Mouse (Mus musculus) hindbrain, postnatal 0 days (tissue): ENCODE measurements around the gene Dock4. TPM values are rescaled to one million over a fixed set of nuclear protein-coding genes. Genes with fewer than 3 reads are reported as not detected.
A peak's percentile ranks its signal among the peaks of the same experiment; 100 is the strongest.

Experiments
- ATAC-seq: fragments of 200-750 bp; cut with Nextera tagmentation; 2 replicates; pipeline ENCODE4 v1.8.0; 2017; ENCODE audit warnings: mild to moderate bottlenecking, moderate TSS enrichment, moderate library complexity
- DNase-seq: peaks from one replicate; pipeline ENCODE4 v3.0.0-alpha.2; 2015; ENCODE audit warnings: low spot score
- H3K27ac ChIP-seq: fragments of 300-500 bp; sonication (generic); 2 replicates; pipeline ENCODE4 v1.5.1; 2014; ENCODE audit warnings: mild to moderate bottlenecking
- H3K27me3 ChIP-seq: fragments of 300-500 bp; sonication (generic); 2 replicates; pipeline ENCODE4 v1.6.1; 2014; ENCODE audit warnings: low read length, mixed read lengths; ENCODE audit not compliant: insufficient read depth
- H3K36me3 ChIP-seq: fragments of 300-500 bp; sonication (generic); 2 replicates; pipeline ENCODE4 v1.6.1; 2014; ENCODE audit warnings: low read length, mixed read lengths; ENCODE audit not compliant: insufficient read depth
- H3K4me1 ChIP-seq: fragments of 300-500 bp; sonication (generic); 2 replicates; pipeline ENCODE4 v1.6.1; 2014; ENCODE audit warnings: antibody characterized with exemption, low read length, mixed read lengths; ENCODE audit not compliant: insufficient read depth
- H3K4me2 ChIP-seq: fragments of 300-500 bp; sonication (generic); 2 replicates; pipeline ENCODE4 v1.6.1; 2014; ENCODE audit warnings: low read depth, mild to moderate bottlenecking, low read length, moderate library complexity, mixed read lengths
- H3K4me3 ChIP-seq: fragments of 300-500 bp; sonication (generic); 2 replicates; pipeline ENCODE4 v1.5.1; 2014; ENCODE audit warnings: low read length
- H3K9ac ChIP-seq: fragments of 300-500 bp; sonication (generic); replicated peaks from 2 replicates; pipeline ENCODE4 v1.6.1; 2014; ENCODE audit warnings: mild to moderate bottlenecking, low read length, moderate library complexity, mixed read lengths
- H3K9me3 ChIP-seq: fragments of 300-500 bp; sonication (generic); 2 replicates; pipeline ENCODE4 v1.6.1; 2016; ENCODE audit warnings: low read length, mixed read lengths
- CTCF ChIP-seq: IDR thresholded peaks from 2 replicates; pipeline ENCODE4 v1.5.1; 2016; ENCODE audit warnings: antibody characterized with exemption, control low read depth, low read depth
- WGBS: fragments of 180-500 bp; shearing (Covaris S2); extraction: QIAGEN DNeasy Blood & Tissue Kit; methylation state at CpG from one replicate; pipeline ENCODE4 v1.1.7; 2014; 5-methylcytosine and 5-hydroxymethylcytosine counted together
- polyA plus RNA-seq: library from polyadenylated mRNA; unstranded; fragments of >200 nt; fragmentation: Nextera tagmentation; extraction: Ambion mirVana; gene quantifications from 2 replicates; pipeline ENCODE4 v1.2.1, GENCODE M21; 2015
- total RNA-seq: library from RNA; depleted of rRNA; stranded (reverse); fragments of >200 nt; gene quantifications from 2 replicates; pipeline ENCODE4 v1.2.3, GENCODE M21; 2014

Gene Dock4
- total and polyA plus RNA-seq, 2 experiments from 2014 or later, result 16.7 to 30.7 TPM

DNA sequence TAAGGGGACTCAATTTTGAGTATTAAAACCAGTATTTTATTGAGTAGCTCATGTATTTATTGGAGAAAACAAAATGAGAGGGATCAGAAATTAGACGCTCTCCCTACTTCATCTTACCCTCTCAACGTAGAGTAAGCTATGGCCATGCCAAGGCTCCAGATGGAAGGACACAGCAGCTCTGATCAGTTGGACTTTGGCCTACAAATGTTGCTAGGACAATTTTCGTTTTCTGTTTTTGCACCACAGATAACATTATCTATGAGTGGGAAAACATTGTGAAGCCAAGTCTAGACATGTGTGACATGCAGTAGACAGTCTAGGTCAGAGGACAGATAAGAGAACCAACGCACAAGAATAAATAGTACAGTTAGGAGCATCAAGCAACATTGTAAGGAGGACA is 28.5 kb upstream of the Dock4 start:
- no peak for DNase-seq
- Histone ChIP-seq H3K4me2 (no peak overlapping the region), H3K27ac (no peak overlapping the region), H3K4me1 (no peaks in the 10 kb centered on the region; the same call in 1 of the 2 replicates), H3K27me3 (no peaks in the 10 kb centered on the region), H3K36me3 (no peaks in the 10 kb centered on the region), H3K4me3 (no peak overlapping the region), H3K9me3 (no peaks in the 10 kb centered on the region), H3K9ac (no peak overlapping the region)
- no peak for TF ChIP-seq CTCF
- no peak for ATAC-seq
- WGBS, result 87% methylated on average over 4 of the region's 4 CpGs

DNA sequence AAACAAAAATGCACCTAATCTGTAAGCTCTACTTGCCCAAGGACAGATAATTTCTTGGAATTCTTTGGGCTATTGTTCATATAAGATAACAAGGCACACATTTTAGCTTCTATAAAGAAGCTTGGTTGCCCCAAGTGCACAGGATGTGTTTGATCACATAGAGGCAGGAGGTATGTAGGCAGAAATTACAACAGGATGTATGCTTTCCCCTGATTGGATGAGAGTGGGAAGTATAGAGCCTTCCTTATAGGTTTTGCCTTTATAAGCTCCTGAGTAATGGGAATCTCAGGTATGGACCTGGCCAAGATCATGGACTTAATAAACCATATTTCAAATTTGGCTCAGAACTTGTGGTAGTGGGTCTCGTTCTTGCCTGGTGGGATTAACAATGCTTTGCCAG is 20.8 kb upstream of the Dock4 start:
- whole genome bisulfite sequencing, result 86% methylated on average over 1 of the region's 1 CpGs
- no peak for TF ChIP-seq CTCF
- H3K27ac ChIP-seq, result no peak overlapping the region
- no peak overlapping the region for H3K4me2 ChIP-seq
- ATAC-seq (no peak), DNase-seq (no peak)
- no peak overlapping the region for H3K4me3 ChIP-seq
- H3K36me3 ChIP-seq, result no peaks in the 10 kb centered on the region
- H3K27me3 ChIP-seq, result no peaks in the 10 kb centered on the region
- H3K4me1 ChIP-seq, result no peaks in the 10 kb centered on the region
- H3K9me3 ChIP-seq, result no peaks in the 10 kb centered on the region
- no peak overlapping the region for H3K9ac ChIP-seq

DNA sequence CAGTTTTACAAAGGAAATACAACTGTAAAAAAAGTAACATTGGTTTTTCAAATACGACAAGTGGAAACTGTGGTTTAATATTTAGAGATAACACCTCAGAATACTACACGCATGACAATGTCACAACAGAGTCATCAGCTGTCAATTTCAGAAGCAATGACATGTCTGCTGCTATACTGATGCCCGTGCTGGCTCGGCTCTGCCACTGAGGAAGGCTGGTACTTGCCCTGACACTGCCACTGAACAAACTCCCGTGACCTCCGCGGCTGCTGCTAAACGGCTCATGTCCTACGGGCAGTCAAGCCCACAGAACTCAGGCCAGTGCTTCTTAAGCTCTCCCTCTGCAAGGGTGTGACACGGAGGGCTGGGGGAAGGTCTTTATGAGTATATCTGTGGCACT is 18.1 kb upstream of the Dock4 start:
- ATAC-seq (no peak; the same call in 1 of the 2 replicates), DNase-seq (no peak)
- no peaks in the 10 kb centered on the region for H3K36me3 ChIP-seq
- 83% methylated on average over 10 of the region's 10 CpGs for WGBS
- H3K9me3 ChIP-seq, result no peaks in the 10 kb centered on the region
- no peak for TF ChIP-seq CTCF
- no peak overlapping the region for H3K4me2 ChIP-seq
- no peak overlapping the region for H3K27ac ChIP-seq
- H3K4me3 ChIP-seq, result no peak overlapping the region
- no peak overlapping the region for H3K9ac ChIP-seq
- H3K4me1 ChIP-seq, result no peaks in the 10 kb centered on the region
- H3K27me3 ChIP-seq, result no peaks in the 10 kb centered on the region

DNA sequence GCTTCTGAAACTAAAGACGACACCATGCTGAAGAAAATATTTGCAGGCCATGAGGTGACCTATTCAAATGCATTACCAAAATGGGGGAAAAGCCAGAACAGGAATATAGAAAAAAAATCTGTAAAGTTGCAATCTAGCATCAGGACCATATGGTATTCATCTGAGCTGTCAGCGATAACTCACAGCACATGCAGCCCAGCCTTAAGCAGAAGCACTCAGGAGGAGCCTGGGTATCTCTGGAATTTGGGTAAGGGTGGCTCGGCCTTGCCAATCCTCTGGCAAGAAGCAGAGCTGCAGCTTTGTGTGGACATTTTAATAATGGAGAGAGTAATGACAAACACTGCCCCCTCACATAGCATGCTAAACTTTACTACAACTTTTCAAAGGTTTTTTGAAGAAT is 15.8 kb upstream of the Dock4 start:
- no peak overlapping the region for H3K9ac ChIP-seq
- H3K4me3 ChIP-seq, result no peak overlapping the region
- no peaks in the 10 kb centered on the region for H3K36me3 ChIP-seq
- no peak for TF ChIP-seq CTCF
- DNase-seq (no peak), ATAC-seq (no peak)
- no peaks in the 10 kb centered on the region for H3K27me3 ChIP-seq
- 56% methylated on average over 3 of the region's 3 CpGs for WGBS
- no peak overlapping the region for H3K4me2 ChIP-seq
- H3K9me3 ChIP-seq, result no peaks in the 10 kb centered on the region
- H3K27ac ChIP-seq, result no peak overlapping the region
- H3K4me1 ChIP-seq, result no peaks in the 10 kb centered on the region; the same call in 1 of the 2 replicates

DNA sequence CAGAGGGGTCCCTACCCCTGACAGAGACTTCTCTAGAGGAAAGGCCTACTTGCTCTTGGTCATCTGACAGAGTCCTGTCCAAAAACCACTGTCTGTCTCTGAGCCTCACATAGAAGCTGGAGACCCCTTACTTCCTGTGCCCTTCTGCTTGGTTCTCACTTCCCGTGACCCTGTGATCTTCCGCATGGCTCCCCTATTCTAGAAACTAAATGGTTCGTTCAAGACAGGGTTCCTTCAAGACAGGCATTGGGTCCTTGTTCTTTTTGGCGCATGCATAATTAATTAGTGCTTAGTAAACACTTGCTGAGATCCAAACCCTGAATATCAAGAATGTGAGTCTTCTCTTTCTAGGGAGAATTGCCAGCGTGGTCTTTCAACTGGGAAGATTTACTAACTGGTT is 14.7 kb upstream of the Dock4 start:
- H3K9ac ChIP-seq, result no peak overlapping the region
- no peak for TF ChIP-seq CTCF
- H3K27me3 ChIP-seq, result no peaks in the 10 kb centered on the region
- no peak overlapping the region for H3K4me2 ChIP-seq
- H3K4me1 ChIP-seq, result no peaks in the 10 kb centered on the region; the same call in 1 of the 2 replicates
- H3K27ac ChIP-seq, result peak overlapping the region; percentile 3; the same call in 1 of the 2 replicates
- ATAC-seq (peak; percentile 29; the same call in 1 of the 2 replicates), DNase-seq (peak; percentile 4)
- no peaks in the 10 kb centered on the region for H3K36me3 ChIP-seq
- 41% methylated on average over 5 of the region's 5 CpGs for WGBS
- H3K4me3 ChIP-seq, result no peak overlapping the region
- H3K9me3 ChIP-seq, result no peaks in the 10 kb centered on the region

- peak; percentile 34 for DNase-seq
Measured at GRCm38 (mm10) chr12:40434101-40434500, 11.7 kb upstream of the Dock4 start.

GRCm38 (mm10) chr12:40438049-40438448 is 7.7 kb upstream of the Dock4 start:
- Histone ChIP-seq H3K9me3 (no peaks in the 10 kb centered on the region), H3K4me2 (no peak overlapping the region), H3K9ac (no peak overlapping the region), H3K36me3 (no peaks in the 10 kb centered on the region), H3K27me3 (no peaks in the 10 kb centered on the region), H3K4me1 (no peaks in the 10 kb centered on the region; the same call in 1 of the 2 replicates), H3K27ac (no peak overlapping the region; the same call in 1 of the 2 replicates), H3K4me3 (no peak overlapping the region)
- TF ChIP-seq CTCF, result no peak
- ATAC-seq (0 out of 2 replicates have a peak, but pooled peaks have one; percentile 29), DNase-seq (no peak)
- 21% methylated on average over 2 of the region's 2 CpGs for WGBS

More at GRCm38 (mm10) chr12:40434101-40434500, 11.7 kb upstream of the Dock4 start:
- H3K9ac ChIP-seq, result no peak overlapping the region
- H3K4me3 ChIP-seq, result no peak overlapping the region
- H3K36me3 ChIP-seq, result no peaks in the 10 kb centered on the region
- no peaks in the 10 kb centered on the region; the same call in 1 of the 2 replicates for H3K4me1 ChIP-seq
- 31% methylated on average over 3 of the region's 3 CpGs for WGBS
- no peak overlapping the region for H3K27ac ChIP-seq
- no peak for TF ChIP-seq CTCF
- H3K9me3 ChIP-seq, result no peaks in the 10 kb centered on the region
- no peak for ATAC-seq
- no peak overlapping the region for H3K4me2 ChIP-seq
- no peaks in the 10 kb centered on the region for H3K27me3 ChIP-seq
